Mouse (Mus musculus): ENCODE measurements at regions not wholly inside any gene's neighbourhood (a gene's known extent, or its start where the extent isn't known, plus 50 kb on each side); places are given as distances from the start of the nearest gene placed in this dataset.

DNA sequence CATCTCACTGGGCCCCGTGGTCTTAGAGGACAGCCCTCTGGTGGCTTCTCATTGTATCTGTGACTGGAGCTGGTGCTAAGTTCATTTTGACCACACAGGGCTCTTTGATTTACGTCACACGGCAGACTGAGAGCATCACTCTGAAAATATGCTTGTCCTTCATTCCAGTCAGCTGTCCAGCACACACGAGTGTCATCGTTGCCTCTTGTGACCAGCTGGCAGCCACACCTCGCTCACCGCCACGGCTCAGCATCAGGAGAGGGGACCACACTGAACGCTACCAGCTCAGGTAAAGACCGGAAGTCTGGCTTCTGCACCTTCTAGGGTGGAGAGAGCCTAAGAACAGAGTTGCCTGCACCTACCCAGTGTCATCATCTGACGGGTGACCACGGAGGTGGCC, 95.3 kb upstream of the Unc5b start:
- no peaks in the 10 kb centered on the region for H3K4me1 ChIP-seq (replicated peaks; ENCODE audit: control insufficient read depth, insufficient read depth, low read length)
- no peak overlapping the region for H3K4me2 ChIP-seq (replicated peaks; ENCODE audit: low read depth)
- no peaks in the 10 kb centered on the region for H3K27me3 ChIP-seq (replicated peaks; ENCODE audit: control insufficient read depth, insufficient read depth, low read length)
- no peak overlapping the region for H3K27ac ChIP-seq (ENCODE audit: low read depth, low read length)
- TF ChIP-seq CTCF (IDR thresholded peaks at IDR 0.05; ENCODE audit: low read depth) = no peak
- no peaks in the 10 kb centered on the region for H3K9me3 ChIP-seq (ENCODE audit: control insufficient read depth)
- no peak overlapping the region for H3K4me3 ChIP-seq (ENCODE audit: low read depth, low read length)
- WGBS = 82% methylated on average over 12 of the region's 12 CpGs
- no peak overlapping the region for H3K9ac ChIP-seq (ENCODE audit: low read depth, low read length)
- ATAC-seq = no peak
- no peaks in the 10 kb centered on the region for H3K36me3 ChIP-seq (ENCODE audit: control insufficient read depth, insufficient read depth)

DNA sequence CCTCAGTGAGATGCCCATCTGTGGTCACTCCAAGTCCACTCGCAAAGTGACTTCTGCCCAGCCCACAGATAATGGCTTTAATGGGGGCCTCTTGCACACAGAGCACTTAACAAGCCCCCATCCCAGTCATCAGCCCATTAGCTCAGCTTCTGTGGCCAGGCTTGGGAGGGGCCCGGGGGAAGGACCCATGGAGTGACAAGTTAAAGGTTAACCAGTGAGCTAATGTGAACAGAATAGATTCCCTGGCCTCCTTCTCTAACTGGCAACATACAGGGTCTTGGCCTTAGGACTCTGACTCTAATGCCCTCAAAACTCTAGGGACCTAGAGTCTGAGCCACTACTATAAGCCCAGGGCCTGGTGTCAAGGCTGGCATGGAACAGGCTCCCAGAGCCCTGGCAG, 94.3 kb upstream of the Unc5b start:
- TF ChIP-seq CTCF (IDR thresholded peaks at IDR 0.05; ENCODE audit: low read depth) = no peak
- no peak overlapping the region for H3K9ac ChIP-seq (ENCODE audit: low read depth, low read length)
- no peaks in the 10 kb centered on the region for H3K27me3 ChIP-seq (replicated peaks; ENCODE audit: control insufficient read depth, insufficient read depth, low read length)
- H3K4me3 ChIP-seq (ENCODE audit: low read depth, low read length) = no peak overlapping the region
- ATAC-seq = no peak
- H3K9me3 ChIP-seq (ENCODE audit: control insufficient read depth) = no peaks in the 10 kb centered on the region
- no peaks in the 10 kb centered on the region for H3K4me1 ChIP-seq (replicated peaks; ENCODE audit: control insufficient read depth, insufficient read depth, low read length)
- no peak overlapping the region for H3K27ac ChIP-seq (ENCODE audit: low read depth, low read length)
- no peak overlapping the region for H3K4me2 ChIP-seq (replicated peaks; ENCODE audit: low read depth)
- no peaks in the 10 kb centered on the region for H3K36me3 ChIP-seq (ENCODE audit: control insufficient read depth, insufficient read depth)
- 38% methylated on average over 2 of the region's 2 CpGs for WGBS

DNA sequence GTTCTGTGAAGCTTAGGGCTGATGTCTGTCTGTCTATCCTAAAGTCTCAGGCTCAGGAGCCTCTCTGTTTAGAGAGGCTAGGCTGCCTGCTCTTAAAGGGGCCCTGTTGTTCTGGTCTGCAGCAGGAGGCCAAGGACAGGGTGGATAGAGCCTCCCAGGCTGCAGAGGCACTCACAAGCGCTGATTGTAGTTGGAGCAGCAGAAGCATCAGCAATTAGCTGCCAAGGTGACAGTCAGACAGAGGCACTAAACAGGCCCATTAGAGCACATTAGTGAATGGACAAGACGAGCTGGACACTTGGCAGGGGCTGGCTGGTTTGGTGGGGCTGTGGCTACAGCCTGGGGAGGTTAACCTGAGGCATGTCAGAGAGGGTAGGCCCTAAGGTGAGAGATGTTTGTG, 93.8 kb upstream of the Unc5b start:
- Histone ChIP-seq H3K4me1 (replicated peaks; ENCODE audit: control insufficient read depth, insufficient read depth, low read length) (no peaks in the 10 kb centered on the region), H3K9ac (ENCODE audit: low read depth, low read length) (no peak overlapping the region), H3K4me3 (ENCODE audit: low read depth, low read length) (no peak overlapping the region), H3K4me2 (replicated peaks; ENCODE audit: low read depth) (no peak overlapping the region), H3K27me3 (replicated peaks; ENCODE audit: control insufficient read depth, insufficient read depth, low read length) (no peaks in the 10 kb centered on the region), H3K36me3 (ENCODE audit: control insufficient read depth, insufficient read depth) (no peaks in the 10 kb centered on the region), H3K9me3 (ENCODE audit: control insufficient read depth) (no peaks in the 10 kb centered on the region), H3K27ac (ENCODE audit: low read depth, low read length) (no peak overlapping the region)
- 35% methylated on average over 2 of the region's 2 CpGs for WGBS
- no peak for ATAC-seq
- no peak for TF ChIP-seq CTCF (IDR thresholded peaks at IDR 0.05; ENCODE audit: low read depth)

DNA sequence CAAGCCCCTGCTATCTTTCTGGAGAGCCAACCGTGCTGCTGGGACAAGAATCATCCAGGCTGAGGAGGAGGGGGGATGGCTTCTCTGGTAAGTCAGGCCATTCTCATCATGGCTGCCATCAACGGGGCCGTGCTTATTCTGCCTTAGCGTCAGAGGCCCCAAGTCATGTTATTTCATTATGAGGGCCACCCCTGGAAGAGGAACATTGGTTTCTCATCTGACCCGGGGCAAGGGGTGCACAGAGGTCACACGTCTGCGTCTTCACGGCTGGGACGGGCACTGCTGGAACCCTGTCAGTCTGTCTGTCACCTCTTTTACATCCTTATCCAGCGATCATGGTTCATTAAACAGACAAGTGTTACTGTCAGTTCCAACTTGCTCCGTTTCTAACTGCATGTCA, 92.4 kb upstream of the Unc5b start:
- H3K27me3 ChIP-seq (replicated peaks; ENCODE audit: control insufficient read depth, insufficient read depth, low read length) = no peaks in the 10 kb centered on the region
- 79% methylated on average over 11 of the region's 11 CpGs for WGBS
- H3K27ac ChIP-seq (ENCODE audit: low read depth, low read length) = no peak overlapping the region
- H3K9me3 ChIP-seq (ENCODE audit: control insufficient read depth) = no peaks in the 10 kb centered on the region
- no peaks in the 10 kb centered on the region for H3K4me1 ChIP-seq (replicated peaks; ENCODE audit: control insufficient read depth, insufficient read depth, low read length)
- H3K9ac ChIP-seq (ENCODE audit: low read depth, low read length) = no peak overlapping the region
- no peak overlapping the region for H3K4me3 ChIP-seq (ENCODE audit: low read depth, low read length)
- ATAC-seq = no peak
- TF ChIP-seq CTCF (IDR thresholded peaks at IDR 0.05; ENCODE audit: low read depth) = no peak
- H3K36me3 ChIP-seq (ENCODE audit: control insufficient read depth, insufficient read depth) = no peaks in the 10 kb centered on the region
- H3K4me2 ChIP-seq (replicated peaks; ENCODE audit: low read depth) = no peak overlapping the region

DNA sequence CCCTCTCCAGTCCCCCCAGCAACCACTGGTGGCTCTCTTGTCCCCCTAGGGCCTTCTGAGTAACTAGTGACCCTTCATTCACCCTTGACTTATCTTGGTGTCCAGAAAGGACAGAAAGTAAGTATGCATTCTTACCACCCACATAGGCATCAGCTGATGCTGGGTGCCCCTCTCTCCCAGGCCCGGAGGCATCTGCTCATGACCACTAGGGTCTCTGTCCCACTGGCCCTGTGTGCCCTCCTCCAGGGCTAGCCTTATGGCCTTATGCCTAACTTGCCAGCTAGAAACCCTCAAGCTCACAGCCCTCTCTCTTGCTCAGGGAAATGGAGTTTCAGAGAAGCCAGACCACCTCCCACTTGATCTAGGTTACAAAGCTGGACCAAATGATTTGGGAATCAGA, 89.2 kb upstream of the Unc5b start:
- 80% methylated on average over 1 of the region's 1 CpGs for WGBS

DNA sequence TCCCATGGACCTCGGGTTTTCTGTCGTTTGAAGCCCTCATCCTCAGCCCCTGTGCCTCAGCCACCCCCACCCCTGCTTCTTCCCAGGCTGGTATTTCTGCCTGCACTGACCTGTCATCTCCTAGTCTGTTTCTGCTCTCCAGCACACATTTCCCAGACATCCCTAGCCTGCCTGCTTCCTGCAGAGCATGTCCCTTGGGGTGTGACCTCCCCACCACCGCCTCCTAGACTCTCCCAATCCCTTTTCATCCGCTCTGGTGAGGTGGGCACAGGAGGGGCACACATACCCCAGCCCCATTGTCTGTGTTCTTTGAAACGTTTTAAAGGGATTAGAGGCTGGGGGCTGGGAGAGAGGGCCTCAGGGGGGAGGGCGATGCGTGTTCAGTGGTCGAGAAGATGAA, 86.6 kb upstream of the Unc5b start:
- no peak overlapping the region for H3K4me3 ChIP-seq (ENCODE audit: low read depth, low read length)
- H3K9me3 ChIP-seq (ENCODE audit: control insufficient read depth) = no peaks in the 10 kb centered on the region
- no peak for TF ChIP-seq CTCF (IDR thresholded peaks at IDR 0.05; ENCODE audit: low read depth)
- no peaks in the 10 kb centered on the region for H3K36me3 ChIP-seq (ENCODE audit: control insufficient read depth, insufficient read depth)
- no peaks in the 10 kb centered on the region for H3K4me1 ChIP-seq (replicated peaks; ENCODE audit: control insufficient read depth, insufficient read depth, low read length)
- no peaks in the 10 kb centered on the region for H3K27me3 ChIP-seq (replicated peaks; ENCODE audit: control insufficient read depth, insufficient read depth, low read length)
- WGBS = 37% methylated on average over 8 of the region's 8 CpGs
- no peak overlapping the region for H3K27ac ChIP-seq (ENCODE audit: low read depth, low read length)
- H3K4me2 ChIP-seq (replicated peaks; ENCODE audit: low read depth) = no peak overlapping the region
- no peak overlapping the region for H3K9ac ChIP-seq (ENCODE audit: low read depth, low read length)
- no peak for ATAC-seq

More for the DNA sequence above, 89.2 kb upstream of the Unc5b start:
- H3K27ac ChIP-seq (ENCODE audit: low read depth, low read length) = no peak overlapping the region
- H3K36me3 ChIP-seq (ENCODE audit: control insufficient read depth, insufficient read depth) = no peaks in the 10 kb centered on the region
- H3K4me1 ChIP-seq (replicated peaks; ENCODE audit: control insufficient read depth, insufficient read depth, low read length) = no peaks in the 10 kb centered on the region
- H3K27me3 ChIP-seq (replicated peaks; ENCODE audit: control insufficient read depth, insufficient read depth, low read length) = no peaks in the 10 kb centered on the region
- ATAC-seq = no peak
- no peaks in the 10 kb centered on the region for H3K9me3 ChIP-seq (ENCODE audit: control insufficient read depth)
- no peak overlapping the region for H3K4me3 ChIP-seq (ENCODE audit: low read depth, low read length)
- TF ChIP-seq CTCF (IDR thresholded peaks at IDR 0.05; ENCODE audit: low read depth) = no peak
- H3K9ac ChIP-seq (ENCODE audit: low read depth, low read length) = no peak overlapping the region
- H3K4me2 ChIP-seq (replicated peaks; ENCODE audit: low read depth) = no peak overlapping the region

DNA sequence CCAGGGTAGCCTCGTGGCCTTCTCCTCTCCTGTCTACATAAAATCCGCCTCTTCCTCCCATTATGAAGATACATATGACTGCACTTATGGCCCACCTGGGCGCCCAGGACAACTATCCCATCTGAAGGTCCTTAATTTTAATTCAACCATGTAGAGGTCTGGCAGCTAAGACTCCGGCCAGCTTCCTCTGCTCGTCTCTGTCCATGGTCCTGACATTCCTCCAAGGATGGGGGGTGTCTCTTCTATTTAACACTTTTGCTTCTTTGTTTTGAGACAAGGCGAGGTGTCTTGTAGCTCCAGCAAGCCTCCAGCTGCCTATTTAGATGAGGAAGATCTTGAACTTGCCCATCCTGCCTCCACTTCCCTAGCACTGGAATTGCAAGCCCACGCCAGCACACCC, 83.0 kb upstream of the Unc5b start:
- Histone ChIP-seq H3K27me3 (replicated peaks; ENCODE audit: control insufficient read depth, insufficient read depth, low read length) (no peaks in the 10 kb centered on the region), H3K9me3 (ENCODE audit: control insufficient read depth) (no peaks in the 10 kb centered on the region), H3K27ac (ENCODE audit: low read depth, low read length) (no peak overlapping the region), H3K9ac (ENCODE audit: low read depth, low read length) (no peak overlapping the region), H3K4me2 (replicated peaks; ENCODE audit: low read depth) (no peak overlapping the region), H3K4me3 (ENCODE audit: low read depth, low read length) (no peak overlapping the region), H3K4me1 (replicated peaks; ENCODE audit: control insufficient read depth, insufficient read depth, low read length) (no peaks in the 10 kb centered on the region), H3K36me3 (ENCODE audit: control insufficient read depth, insufficient read depth) (no peaks in the 10 kb centered on the region)
- WGBS = 20% methylated on average over 7 of the region's 7 CpGs
- ATAC-seq = no peak
- TF ChIP-seq CTCF (IDR thresholded peaks at IDR 0.05; ENCODE audit: low read depth) = no peak
